Comparison of ENCODE assay signal across 16 mouse cellular contexts in genomic region chr11:118904253-118904652, GRCm38 (mm10).
DNase-seq lines count a peak whose midpoint lies in the region.
"Had no signal": no experiment of that assay in that cellular context is flagged by ENCODE, and none has a peak within 500 bp of the region (broad histone marks: within the 10 kb centered on the region; RNA-seq: fewer than 3 reads in every experiment).

No protein-coding gene starts in this region.

- DNase-seq in cerebellum, adult 18-20 months, result peak; percentile 37 to 38
- DNase-seq in cerebellum, postnatal 10 days, result no peak
- DNase-seq in cerebellum, adult 9-11 months, result peak; percentile 47
- no peak for DNase-seq in cerebellum, adult 8-10 months
- DNase-seq in adipocyte (ENCODE audit: low spot score), result peak; percentile 20
- peak; percentile 38 to 43 for DNase-seq in cerebellum, postnatal 25 days
- DNase-seq in right cerebral cortex, postnatal 14 days, result no peak
- DNase-seq: adrenal gland, adult 8-10 months; adrenal gland, postnatal 25 days; B cell, adult 2 months; embryo, embryonic 11 days; gastrocnemius, postnatal 25 days; heart, adult 18-20 months; heart, postnatal 10 days; heart, postnatal 36 days; kidney, adult 2 months had no signal

Comparison
In these comparisons a context has a peak if more than half of its experiments do, and no peak if none do; other contexts are left out.
1. DNase-seq: peak in cerebellum, adult 18-20 months (2 of 2), cerebellum, adult 9-11 months (single experiment), adipocyte (single experiment) and cerebellum, postnatal 25 days (2 of 2); none in cerebellum, postnatal 10 days (0 of 2), cerebellum, adult 8-10 months (single experiment) and right cerebral cortex, postnatal 14 days (single experiment).